Mouse (Mus musculus): ENCODE measurements around the gene Cast. TPM values are rescaled to one million over a fixed set of nuclear protein-coding genes. Genes with fewer than 3 reads are reported as not detected.

Cast gene
- total and polyA plus RNA-seq, 3 experiments: 15.3 to 24.9 (median 21.0) TPM

Other genes starting within 250 kb of the Cast start
- 62.3 and 65.9 TPM in 2 replicates for gene Erap1, start 169.2 kb downstream of the Cast start, total RNA-seq (2012; rRNA removed)
- 75.2 and 82.5 TPM in 2 replicates for gene Erap1, start 169.2 kb downstream of the Cast start, total RNA-seq (2014; rRNA removed)
- gene Erap1, start 169.2 kb downstream of the Cast start, polyA plus RNA-seq (2012; ENCODE audit: insufficient read length, low read depth): 114 and 122 TPM in 2 replicates